In genomic region chr5:125243928-125244327, GRCm38 (mm10) we compare ENCODE assay signal across 9 mouse cellular contexts.
DNase-seq lines count a peak whose midpoint lies in the region; ATAC-seq and TF ChIP-seq lines count a peak whose summit lies in the region.
"Had no signal": no experiment of that assay in that cellular context is flagged by ENCODE, and none has a peak within 500 bp of the region (broad histone marks: within the 10 kb centered on the region; RNA-seq: fewer than 3 reads in every experiment).

No protein-coding gene starts in this region.

- DNase-seq in cerebellum, postnatal 10 days: peak; percentile 70 to 84
- no peak for DNase-seq in cerebellum, postnatal 36 days
- no peak for DNase-seq in midbrain, embryonic 10.5 days (ENCODE audit: low spot score)
- peak; percentile 96 for DNase-seq in telencephalon, adult 2 months (ENCODE audit: low read depth, low spot score)
- no peak for DNase-seq in natural killer cell, adult 2 months (ENCODE audit: low spot score in 2 of 2)
- no peak for DNase-seq in gastrocnemius, adult 2 months
- DNase-seq in kidney, adult 18-20 months: no peak
- DNase-seq: heart, adult 2 months had no signal

- TF ChIP-seq CTCF in gastrocnemius, adult 2 months (IDR thresholded peaks at IDR 0.05): no peak

- H3K4me2 ChIP-seq in hindbrain, embryonic 16.5 days (ENCODE audit: low read length): no peak overlapping the region

- no peak overlapping the region for H3K4me3 ChIP-seq in hindbrain, embryonic 16.5 days (ENCODE audit: low read length)
- no peak overlapping the region for H3K4me3 ChIP-seq in midbrain, embryonic 10.5 days
- H3K4me3 ChIP-seq in gastrocnemius, adult 2 months: no peak overlapping the region
- H3K4me3 ChIP-seq: heart, adult 2 months had no signal

- no peaks in the 10 kb centered on the region for H3K27me3 ChIP-seq in hindbrain, embryonic 16.5 days (replicated peaks; ENCODE audit: control insufficient read depth, insufficient read depth, low read length)
- H3K27me3 ChIP-seq in midbrain, embryonic 10.5 days (ENCODE audit: low read depth, poor library complexity, severe bottlenecking): peaks cover 7% of the 10 kb centered on the region; the same call in 1 of the 2 replicates

- peak overlapping the region; percentile 90 for H3K27ac ChIP-seq in hindbrain, embryonic 16.5 days (ENCODE audit: low read depth, low read length)
- peak overlapping the region; percentile 90 for H3K27ac ChIP-seq in midbrain, embryonic 10.5 days (replicated peaks)
- no peak overlapping the region for H3K27ac ChIP-seq in gastrocnemius, adult 2 months
- H3K27ac ChIP-seq: heart, adult 2 months had no signal

- intact Hi-C loops in gastrocnemius, adult 2 months (cut with DNase I): no loop called here

- H3K9ac ChIP-seq in hindbrain, embryonic 16.5 days (ENCODE audit: low read depth, low read length): no peak overlapping the region

- H3K36me3 ChIP-seq in hindbrain, embryonic 16.5 days (ENCODE audit: control insufficient read depth, insufficient read depth, low read length): no peaks in the 10 kb centered on the region
- H3K36me3 ChIP-seq in midbrain, embryonic 10.5 days: no peaks in the 10 kb centered on the region

- H3K9me3 ChIP-seq in hindbrain, embryonic 16.5 days (ENCODE audit: control insufficient read depth, low read length): no peaks in the 10 kb centered on the region
- no peaks in the 10 kb centered on the region for H3K9me3 ChIP-seq in midbrain, embryonic 10.5 days (replicated peaks)

- peaks cover 29% of the 10 kb centered on the region for H3K4me1 ChIP-seq in hindbrain, embryonic 16.5 days (ENCODE audit: control insufficient read depth, insufficient read depth, low read depth, low read length)
- peaks cover 56% of the 10 kb centered on the region for H3K4me1 ChIP-seq in midbrain, embryonic 10.5 days

- 20% methylated on average over 5 of the region's 6 CpGs for WGBS in hindbrain, embryonic 16.5 days
- 58% methylated on average over 6 of the region's 6 CpGs for WGBS in midbrain, embryonic 10.5 days

- no peak for ATAC-seq in hindbrain, embryonic 16.5 days

Comparison
In these comparisons a context has a peak if more than half of its experiments do, and no peak if none do; other contexts are left out.
1. DNase-seq: peak in cerebellum, postnatal 10 days (2 of 2) and telencephalon, adult 2 months (single experiment); none in cerebellum, postnatal 36 days (0 of 2), midbrain, embryonic 10.5 days (single experiment), natural killer cell, adult 2 months (0 of 2), gastrocnemius, adult 2 months (single experiment) and kidney, adult 18-20 months (single experiment).